Mouse (Mus musculus): ENCODE measurements around the gene Klhdc8b.

The Klhdc8b gene

GRCm38 (mm10) chr9:108481520-108482210, 20.3 kb upstream of the Klhdc8b start:
- DNase-seq (ENCODE audit: low spot score in 2 of 2): no peak

GRCm38 (mm10) chr9:108480813-108481519, 19.6 kb upstream of the Klhdc8b start:
- DNase-seq (ENCODE audit: low spot score in 2 of 2): no peak

GRCm38 (mm10) chr9:108479721-108480351, 18.5 kb upstream of the Klhdc8b start, which contains the start of gene Lamb2:
Gene Lamb2, plus strand, starts transcription at chr9:108479736.
- DNase-seq (ENCODE audit: low spot score in 2 of 2): no peak

GRCm38 (mm10) chr9:108479241-108479640, 17.9 kb upstream of the Klhdc8b start:
- no peak for DNase-seq (ENCODE audit: low spot score in 2 of 2)

DNA sequence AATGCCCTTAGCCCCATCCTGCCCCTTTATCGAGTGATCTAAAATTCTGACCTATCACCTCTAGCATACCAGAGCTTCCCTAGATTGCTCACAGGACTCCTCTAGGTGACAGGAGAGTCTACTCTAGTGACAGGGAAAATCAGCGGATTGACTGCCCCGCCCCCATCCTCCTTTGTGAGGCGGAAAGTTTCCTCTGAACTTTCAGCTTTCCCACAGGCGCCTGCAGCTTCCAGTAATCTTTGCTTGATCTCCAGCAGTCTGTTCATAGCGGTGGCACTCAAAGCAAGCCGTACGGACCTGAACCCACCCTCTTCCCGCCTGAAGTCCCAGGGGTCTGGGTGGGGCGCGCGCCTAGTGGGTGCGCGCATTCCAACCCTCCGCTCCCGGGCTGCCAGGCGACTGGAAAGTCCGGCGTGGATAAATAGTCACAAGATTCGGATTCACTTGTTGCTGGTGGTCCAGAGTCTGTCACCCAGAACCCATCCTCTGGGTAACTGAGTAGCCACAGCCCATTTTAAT, 17.3 kb upstream of the Klhdc8b start:
- peak in 1 of 2 experiments; percentile 69 for DNase-seq (ENCODE audit: low spot score in 2 of 2)

DNA sequence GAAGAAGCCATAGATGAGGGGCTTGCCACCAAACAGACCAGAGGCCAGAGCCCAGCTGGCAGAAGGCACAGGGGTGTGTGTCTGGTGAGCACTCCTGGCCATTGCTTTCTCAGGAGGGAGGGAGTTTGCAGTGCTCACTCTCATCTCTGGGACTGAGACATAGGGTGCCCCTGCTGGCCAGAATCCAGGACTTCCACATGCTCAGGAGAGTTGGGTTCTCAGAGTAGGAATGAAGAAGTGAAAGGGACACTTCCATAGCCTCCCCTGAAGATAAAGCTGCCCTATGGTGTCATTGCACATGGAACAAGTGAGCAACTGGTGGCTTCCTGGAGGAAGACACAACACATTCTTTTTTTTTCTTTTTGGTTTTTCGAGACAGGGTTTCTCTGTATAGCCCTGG, 13.1 kb upstream of the Klhdc8b start:
- peak in 1 of 2 experiments; percentile 23 for DNase-seq (ENCODE audit: low spot score in 2 of 2)

- no peak for DNase-seq (ENCODE audit: low spot score in 2 of 2)
These were observed 8.5 kb upstream of the Klhdc8b start for GRCm38 (mm10) chr9:108469845-108470244.

- DNase-seq (ENCODE audit: low spot score in 2 of 2): no peak
These were observed 8.0 kb upstream of the Klhdc8b start for GRCm38 (mm10) chr9:108469430-108469829.

DNA sequence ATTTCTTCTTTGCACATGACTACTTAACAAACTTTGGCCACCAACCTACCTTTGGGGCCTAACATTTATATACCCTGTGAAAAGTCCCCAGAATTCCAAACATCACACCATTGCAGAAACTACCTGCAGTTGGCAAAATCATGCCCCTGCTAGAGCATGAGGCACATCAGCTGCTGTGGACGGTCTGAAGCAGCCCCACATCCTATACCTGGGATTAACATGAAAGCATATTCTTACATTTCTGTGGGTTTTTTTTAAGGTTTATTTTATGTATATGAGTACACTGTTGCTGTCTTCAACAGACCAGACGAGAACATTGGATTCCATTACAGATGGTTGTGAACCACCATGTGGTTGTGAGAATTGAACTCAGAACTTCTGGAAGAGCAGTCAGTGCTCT, 4.8 kb upstream of the Klhdc8b start:
- DNase-seq (ENCODE audit: low spot score in 2 of 2): no peak

DNA sequence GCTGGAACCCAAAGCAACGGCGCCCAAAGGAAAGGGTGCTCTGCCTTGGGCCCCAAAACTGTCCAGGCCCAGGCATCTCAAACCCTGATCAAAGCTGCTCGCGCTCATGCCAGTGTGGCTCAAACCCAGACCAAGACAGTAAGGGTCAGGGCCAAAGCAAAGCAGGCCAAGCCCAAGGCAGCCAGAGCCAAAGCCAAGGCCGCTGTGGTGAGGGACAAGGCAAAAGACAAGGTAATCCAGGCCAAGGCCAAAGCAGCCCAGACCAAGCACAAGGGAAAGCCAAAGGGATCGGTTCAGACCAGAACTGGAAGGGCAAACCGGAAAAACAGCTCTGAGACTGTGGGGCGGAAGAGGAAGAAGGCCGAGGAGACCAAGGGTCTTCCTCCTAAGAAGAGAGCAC, 2.3 kb upstream of the Klhdc8b start:
- DNase-seq (ENCODE audit: low spot score in 2 of 2): no peak

DNA sequence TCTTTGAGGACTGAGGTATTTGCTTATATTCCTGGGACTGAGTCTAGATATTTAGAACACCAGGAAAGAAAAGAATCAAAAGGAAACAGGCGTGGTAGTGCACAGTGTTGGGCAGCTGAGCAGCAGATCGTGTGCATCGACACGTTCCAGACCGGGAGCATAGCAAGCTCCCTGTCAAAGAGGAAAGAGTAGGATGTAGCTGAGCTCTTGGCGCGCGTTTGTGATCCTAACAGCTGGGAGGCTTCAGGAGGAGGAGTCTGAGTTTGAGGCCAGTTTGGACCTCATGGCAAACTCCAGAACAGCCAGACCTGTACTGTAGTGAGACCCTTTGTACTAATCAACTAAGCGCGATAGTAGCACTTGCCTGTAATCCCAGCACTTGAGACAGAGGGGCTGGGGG, 811 bp upstream of the Klhdc8b start:
- peak in 1 of 2 experiments; percentile 23 for DNase-seq (ENCODE audit: low spot score in 2 of 2)

- peak in 1 of 2 experiments; percentile 25 for DNase-seq (ENCODE audit: low spot score in 2 of 2)
These were observed 294 bp upstream of the Klhdc8b start for GRCm38 (mm10) chr9:108461675-108462074.

- peak; percentile 93 for DNase-seq (ENCODE audit: low spot score in 2 of 2)
These were observed 832 bp downstream of the Klhdc8b start, which contains the start of gene Ccdc71 for GRCm38 (mm10) chr9:108460319-108461178. Gene Ccdc71, plus strand, starts transcription at chr9:108460527.

DNA sequence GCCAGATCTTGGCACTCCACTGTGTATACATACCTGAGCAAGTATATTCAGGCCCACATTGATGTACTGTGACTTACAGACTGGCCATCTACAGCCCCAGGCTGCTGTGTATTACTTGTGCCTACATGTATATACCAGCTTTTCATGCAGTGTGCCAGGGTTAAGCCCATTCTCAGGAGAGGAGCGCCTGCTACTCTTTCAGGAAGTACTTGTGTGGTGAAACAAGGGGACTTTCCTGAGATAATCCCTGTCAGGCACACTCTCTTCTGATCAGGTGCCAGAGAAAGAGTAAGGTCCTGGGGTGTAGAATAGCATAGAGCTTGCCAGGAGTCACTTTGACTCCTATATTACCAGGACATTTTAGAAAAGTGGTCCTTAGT, 1.5 kb downstream of the Klhdc8b start:
- no peak for DNase-seq (ENCODE audit: low spot score in 2 of 2)

- DNase-seq (ENCODE audit: low spot score in 2 of 2): no peak
These were observed 4.4 kb downstream of the Klhdc8b start for GRCm38 (mm10) chr9:108456953-108457352.

- peak in 1 of 2 experiments; percentile 20 for DNase-seq (ENCODE audit: low spot score in 2 of 2)
These were observed 5.4 kb downstream of the Klhdc8b start for GRCm38 (mm10) chr9:108455747-108456571.

GRCm38 (mm10) chr9:108454429-108454828, 7.0 kb downstream of the Klhdc8b start:
- DNase-seq (ENCODE audit: low spot score in 2 of 2): no peak

- no peak for DNase-seq (ENCODE audit: low spot score in 2 of 2)
These were observed 7.9 kb downstream of the Klhdc8b start for GRCm38 (mm10) chr9:108453458-108453857.

- no peak for DNase-seq (ENCODE audit: low spot score in 2 of 2)
These were observed 8.5 kb downstream of the Klhdc8b start for GRCm38 (mm10) chr9:108452911-108453310.

GRCm38 (mm10) chr9:108452291-108452906, 9.0 kb downstream of the Klhdc8b start:
- peak; percentile 90 to 94 for DNase-seq (ENCODE audit: low spot score in 2 of 2)

Data from right cerebral cortex, postnatal 10 days (tissue).